Mouse (Mus musculus) heart, postnatal 0 days (tissue): ENCODE measurements at regions not wholly inside any gene's neighbourhood (a gene's known extent, or its start where the extent isn't known, plus 50 kb on each side); places are given as distances from the start of the nearest gene placed in this dataset.

ENCODE experiments used
- ATAC-seq: fragments of 200-750 bp; cut with Nextera tagmentation; 2 replicates; pipeline ENCODE4 v1.8.0; 2017; ENCODE audit warnings: low read depth, moderate number of reproducible peaks, moderate library complexity; ENCODE audit not compliant: insufficient read depth
- DNase-seq: peaks from one replicate; pipeline ENCODE4 v3.0.0-alpha.2; 2016; ENCODE audit warnings: low spot score
- H3K27ac ChIP-seq: fragments of 300-500 bp; sonication (generic); 2 replicates; pipeline ENCODE4 v1.5.1; 2014; ENCODE audit warnings: low read depth, mild to moderate bottlenecking
- H3K27me3 ChIP-seq: fragments of 300-500 bp; sonication (generic); 2 replicates; pipeline ENCODE4 v1.6.1; 2014; ENCODE audit warnings: low read length, mixed read lengths; ENCODE audit not compliant: control insufficient read depth, insufficient read depth
- H3K36me3 ChIP-seq: fragments of 300-500 bp; sonication (generic); replicated peaks from 2 replicates; pipeline ENCODE4 v1.6.1; 2014; ENCODE audit warnings: low read length, mixed read lengths; ENCODE audit not compliant: control insufficient read depth, insufficient read depth
- H3K4me1 ChIP-seq: fragments of 300-500 bp; sonication (generic); 2 replicates; pipeline ENCODE4 v1.6.1; 2014; ENCODE audit warnings: antibody characterized with exemption; ENCODE audit not compliant: control insufficient read depth, insufficient read depth
- H3K4me2 ChIP-seq: fragments of 300-500 bp; sonication (generic); 2 replicates; pipeline ENCODE4 v1.6.1; 2014; ENCODE audit warnings: low read depth, mild to moderate bottlenecking, low read length, moderate library complexity
- H3K4me3 ChIP-seq: fragments of 300-500 bp; sonication (generic); 2 replicates; pipeline ENCODE4 v1.5.1; 2014; ENCODE audit warnings: low read depth, low read length
- H3K9ac ChIP-seq: fragments of 300-500 bp; sonication (generic); replicated peaks from 2 replicates; pipeline ENCODE4 v1.6.1; 2014; ENCODE audit warnings: low read depth, low read length, mixed read lengths
- H3K9me3 ChIP-seq: fragments of 300-500 bp; sonication (generic); replicated peaks from 2 replicates; pipeline ENCODE4 v1.6.1; 2016; ENCODE audit warnings: low read length; ENCODE audit not compliant: control insufficient read depth
- CTCF ChIP-seq: IDR thresholded peaks from 2 replicates; pipeline ENCODE4 v1.5.1; 2016; ENCODE audit warnings: antibody characterized with exemption, control low read depth, low read depth
- EP300 ChIP-seq: IDR thresholded peaks from 2 replicates; pipeline ENCODE4 v1.6.1; 2016; ENCODE audit warnings: antibody characterized with exemption, low read depth
- WGBS: fragments of 180-500 bp; shearing (Covaris S2); extraction: QIAGEN DNeasy Blood & Tissue Kit; methylation state at CpG from one replicate; pipeline ENCODE4 v1.1.7; 2014; 5-methylcytosine and 5-hydroxymethylcytosine counted together

DNA sequence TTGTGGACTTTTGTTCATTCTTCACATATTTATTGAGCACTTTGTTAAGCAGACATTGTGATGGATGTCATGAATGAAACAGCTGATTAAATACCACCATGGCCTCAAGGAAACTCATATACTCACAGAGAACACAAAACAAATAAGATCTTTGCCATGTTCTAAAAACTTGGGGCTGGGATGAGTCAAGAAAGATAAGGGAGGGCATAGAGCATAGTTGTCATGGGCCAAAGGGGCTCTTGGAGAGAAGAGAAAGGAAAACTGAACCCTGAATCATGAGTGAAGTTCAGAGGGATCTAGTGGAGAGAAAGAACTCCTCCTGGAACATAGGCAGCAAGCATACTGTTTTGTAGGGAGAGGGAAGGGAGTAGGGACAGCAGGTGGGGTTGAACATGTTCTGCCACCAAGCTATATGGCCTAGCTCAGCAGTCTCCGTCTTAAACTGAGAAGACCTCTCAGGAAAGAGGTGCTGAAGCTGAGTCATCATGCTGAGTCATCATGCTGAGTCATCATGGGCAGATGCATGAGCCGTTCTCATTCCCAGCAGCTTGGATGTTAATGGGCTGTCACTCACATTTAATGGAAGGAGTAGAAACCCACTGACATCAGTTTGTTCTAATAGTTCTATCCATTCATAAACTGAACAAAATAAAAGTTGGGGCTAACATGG lies 69.6 kb downstream of the Cetn3 start:
- Histone ChIP-seq H3K27ac (no peak overlapping the region), H3K4me2 (no peak overlapping the region), H3K9me3 (no peaks in the 10 kb centered on the region), H3K4me3 (no peak overlapping the region), H3K9ac (no peak overlapping the region), H3K4me1 (peaks cover 7% of the 10 kb centered on the region; the same call in 1 of the 2 replicates), H3K27me3 (no peaks in the 10 kb centered on the region), H3K36me3 (no peaks in the 10 kb centered on the region)
- WGBS, result 49% methylated on average over 2 of the region's 2 CpGs
- no peak for TF ChIP-seq CTCF
- no peak for TF ChIP-seq EP300
- DNase-seq (no peak), ATAC-seq (no peak)

DNA sequence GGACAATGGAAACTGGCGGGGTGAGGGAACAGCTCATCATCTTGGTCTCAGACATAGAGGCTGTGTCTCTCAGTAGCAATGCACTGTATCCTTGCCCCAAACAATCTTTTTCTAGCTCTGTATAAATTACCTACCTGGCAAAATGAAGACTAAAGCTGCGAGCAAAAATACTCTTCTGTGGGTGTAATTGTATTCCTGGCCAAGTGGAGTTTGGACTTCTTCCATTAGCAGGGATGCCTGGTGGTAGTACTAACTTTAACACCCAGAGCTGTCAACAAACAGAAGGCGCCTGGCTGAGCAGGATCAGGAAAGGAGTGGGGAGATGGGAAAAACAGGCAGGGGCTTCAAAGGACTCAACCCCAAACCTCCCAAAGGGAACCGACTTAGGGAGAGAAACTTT lies 73.2 kb downstream of the Cetn3 start:
- Histone ChIP-seq H3K4me1 (peaks cover 7% of the 10 kb centered on the region; the same call in 1 of the 2 replicates), H3K27me3 (no peaks in the 10 kb centered on the region), H3K9me3 (no peaks in the 10 kb centered on the region), H3K36me3 (no peaks in the 10 kb centered on the region), H3K9ac (no peak overlapping the region), H3K4me3 (no peak overlapping the region), H3K27ac (peak overlapping the region; percentile 39; the same call in 1 of the 2 replicates), H3K4me2 (peak overlapping the region; percentile 39; the same call in 1 of the 2 replicates)
- TF ChIP-seq CTCF, result no peak
- TF ChIP-seq EP300, result no peak
- DNase-seq, result peak; percentile 86
- ATAC-seq, result peak; percentile 80
- 10% methylated on average over 4 of the region's 4 CpGs for WGBS

DNA sequence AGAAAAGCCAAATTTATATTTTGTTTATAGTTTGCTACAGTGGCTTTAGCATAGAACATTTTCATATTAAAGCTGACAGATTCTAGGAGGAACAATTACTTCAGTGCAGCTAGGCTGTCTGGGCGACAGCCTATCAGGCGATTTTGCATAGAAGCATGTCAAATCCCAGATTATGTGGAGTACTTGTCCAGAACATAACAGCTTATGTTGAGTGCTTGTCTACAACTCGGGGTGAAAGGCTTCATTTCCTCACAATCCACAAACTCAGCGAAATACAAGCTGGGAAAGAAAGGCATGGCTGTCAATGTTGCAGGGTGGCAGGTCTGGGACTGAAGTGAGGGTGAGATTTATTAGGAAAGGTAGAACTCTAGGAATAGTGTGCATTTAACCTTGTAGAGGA lies 77.8 kb downstream of the Cetn3 start:
- no peaks in the 10 kb centered on the region for H3K27me3 ChIP-seq
- H3K4me3 ChIP-seq, result no peak overlapping the region
- no peak overlapping the region for H3K9ac ChIP-seq
- no peak for TF ChIP-seq EP300
- H3K27ac ChIP-seq, result no peak overlapping the region
- peak; percentile 72 for ATAC-seq
- 0 out of 2 replicates have a peak overlapping the region, but pooled peaks have one; percentile 32 for H3K4me2 ChIP-seq
- peaks cover 3% of the 10 kb centered on the region; the same call in 1 of the 2 replicates for H3K4me1 ChIP-seq
- peak; percentile 67 for DNase-seq
- H3K9me3 ChIP-seq, result no peaks in the 10 kb centered on the region
- H3K36me3 ChIP-seq, result no peaks in the 10 kb centered on the region
- 27% methylated on average over 4 of the region's 4 CpGs for WGBS

DNA sequence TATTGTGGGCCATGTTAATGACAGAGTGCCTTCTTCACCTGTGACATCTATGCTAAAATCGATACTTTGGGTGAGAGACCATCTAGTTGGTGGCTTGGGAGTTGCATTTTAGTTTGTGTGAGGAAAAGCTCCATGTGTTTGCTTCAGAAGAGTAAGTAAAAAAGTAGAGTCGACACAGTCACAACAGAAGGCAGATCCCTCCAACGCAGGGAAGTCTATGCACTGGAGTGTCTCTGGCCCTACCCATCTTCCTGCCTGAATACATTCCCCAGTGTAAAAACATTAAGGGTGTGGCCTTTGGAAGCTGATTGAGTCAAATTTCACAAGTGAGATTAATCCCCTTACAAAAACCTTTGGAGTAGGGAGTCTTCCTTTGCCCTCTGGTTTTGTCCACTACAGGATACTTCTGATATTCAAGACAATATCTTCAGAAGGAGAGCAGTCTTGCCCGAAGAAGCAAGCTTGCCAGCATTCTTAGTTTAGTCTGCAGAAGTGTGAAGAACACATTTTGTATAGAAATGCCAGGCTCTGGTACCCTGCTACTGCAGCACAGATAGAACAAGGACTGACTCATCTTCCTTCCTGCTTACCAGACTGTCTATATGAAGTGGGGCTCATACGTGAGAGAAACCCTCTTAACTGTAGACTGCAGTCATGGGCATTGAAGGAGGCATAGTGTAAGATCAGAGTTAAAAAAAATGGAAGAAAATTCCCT lies 79.2 kb downstream of the Cetn3 start:
- DNase-seq (no peak), ATAC-seq (no peak)
- Histone ChIP-seq H3K27me3 (no peaks in the 10 kb centered on the region), H3K4me3 (no peak overlapping the region), H3K4me1 (no peaks in the 10 kb centered on the region), H3K36me3 (no peaks in the 10 kb centered on the region), H3K9me3 (no peaks in the 10 kb centered on the region), H3K9ac (no peak overlapping the region), H3K27ac (no peak overlapping the region), H3K4me2 (no peak overlapping the region)
- WGBS, result 80% methylated on average over 5 of the region's 5 CpGs
- TF ChIP-seq CTCF, result no peak
- no peak for TF ChIP-seq EP300

DNA sequence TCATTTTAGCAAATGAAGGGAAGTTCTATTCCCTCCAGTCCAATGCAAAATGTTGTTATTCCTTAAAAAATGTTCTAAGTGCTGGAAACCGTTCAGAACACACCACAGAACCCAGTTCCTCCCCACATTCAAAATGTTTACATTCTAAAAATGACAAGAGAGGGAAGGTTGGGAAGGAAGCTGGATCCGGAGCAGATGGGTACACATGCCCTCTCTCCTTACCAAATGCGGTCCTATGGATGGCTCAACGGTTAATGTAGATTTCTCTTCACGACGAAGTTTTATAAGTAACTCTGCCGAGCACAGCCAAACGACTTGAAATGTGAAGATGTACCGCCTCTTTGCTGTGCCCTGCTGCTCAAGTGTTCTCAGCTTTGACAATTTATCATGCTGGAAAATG lies 88.3 kb downstream of the Cetn3 start:
- no peak for TF ChIP-seq EP300
- no peak for TF ChIP-seq CTCF
- Histone ChIP-seq H3K9ac (no peak overlapping the region), H3K27me3 (no peaks in the 10 kb centered on the region), H3K4me1 (no peaks in the 10 kb centered on the region), H3K27ac (no peak overlapping the region), H3K9me3 (no peaks in the 10 kb centered on the region), H3K4me2 (no peak overlapping the region), H3K36me3 (no peaks in the 10 kb centered on the region), H3K4me3 (no peak overlapping the region)
- 79% methylated on average over 9 of the region's 9 CpGs for WGBS
- DNase-seq (no peak), ATAC-seq (no peak)
